Mouse (Mus musculus) G1E (cell line): ENCODE data around the gene Fahd2a.

Experiments
- CTCF ChIP-seq: IDR thresholded peaks from 2 replicates; pipeline ENCODE4 v1.5.1; 2012; ENCODE audit warnings: low read depth, low read length, inconsistent platforms, mixed read lengths
- GATA1 ChIP-seq: IDR thresholded peaks from 2 replicates; pipeline ENCODE4 v1.6.1; 2012; ENCODE audit warnings: borderline replicate concordance, low read length, inconsistent platforms, mixed read lengths
- POLR2AphosphoS5 ChIP-seq: IDR thresholded peaks from 2 replicates; pipeline ENCODE4 v1.6.1; 2012; ENCODE audit warnings: low read depth, low read length, inconsistent platforms; ENCODE audit not compliant: insufficient replicate concordance
- TAL1 ChIP-seq: conservative IDR thresholded peaks from 2 replicates; pipeline ENCODE4 v1.6.1; 2012; ENCODE audit warnings: low read depth, low read length, inconsistent platforms, mixed read lengths

- TF ChIP-seq GATA1 (no peak), CTCF (no peak), POLR2AphosphoS5 (no peak), TAL1 (no peak)
Observed at GRCm38 (mm10) chr2:127391323-127391722, 53.0 kb downstream of the Fahd2a start.
